8 mouse cellular contexts compared by ENCODE assay signal in the genomic region with DNA sequence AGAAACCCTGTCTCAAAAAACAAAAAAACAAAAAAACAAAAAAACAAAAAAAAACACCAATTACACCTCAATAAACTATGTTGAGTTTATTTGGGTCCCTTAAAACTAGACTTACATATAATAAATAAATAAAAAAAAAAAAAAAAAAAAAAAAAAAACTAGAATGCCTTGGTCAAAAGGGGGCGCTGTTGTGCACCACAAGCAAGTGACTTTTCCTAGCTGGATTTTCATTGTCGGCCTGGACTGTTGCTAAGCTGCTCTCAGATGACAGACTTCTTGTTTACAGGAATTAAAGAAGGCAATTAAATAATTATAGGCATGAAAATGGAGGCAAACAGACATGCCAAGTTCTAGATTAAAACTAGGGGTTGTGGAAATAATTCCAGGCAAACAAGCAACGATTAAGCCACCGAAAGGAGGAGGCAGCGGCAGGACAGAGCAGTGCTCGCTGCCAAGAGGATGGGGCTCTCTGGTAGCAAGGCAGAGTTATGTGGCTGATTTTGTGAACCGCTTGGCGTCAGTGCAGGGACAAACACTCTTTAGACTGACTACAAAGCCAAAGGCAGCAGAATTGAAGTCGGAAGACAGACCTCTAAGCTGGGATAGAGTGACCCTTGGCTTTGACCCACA. TPM values are rescaled to one million over a fixed set of nuclear protein-coding genes. Genes with fewer than 3 reads are reported as not detected.
DNase-seq lines count a peak whose midpoint lies in the region; ATAC-seq and TF ChIP-seq lines count a peak whose summit lies in the region.

No protein-coding gene starts in this region.

- H3K4me2 ChIP-seq in kidney, embryonic 16.5 days (replicated peaks; ENCODE audit: low read depth, low read length) = no peak overlapping the region
- no peak overlapping the region for H3K4me2 ChIP-seq in CH12.LX (ENCODE audit: insufficient read depth, low read depth, poor library complexity, severe bottlenecking)

- H3K27ac ChIP-seq in kidney, embryonic 16.5 days (ENCODE audit: low read length) = no peak overlapping the region
- no peak overlapping the region for H3K27ac ChIP-seq in CH12.LX (ENCODE audit: insufficient read depth, low read depth)

- 64% methylated on average over 9 of the region's 9 CpGs for WGBS in kidney, embryonic 16.5 days

- no peak overlapping the region for H3K9ac ChIP-seq in kidney, embryonic 16.5 days (replicated peaks; ENCODE audit: low read length)
- no peak overlapping the region for H3K9ac ChIP-seq in CH12.LX (ENCODE audit: insufficient read depth, low read depth)

- dilution Hi-C loops in CH12.LX (cut with MboI; ENCODE audit: extremely low pct_ligation_motif_present, extremely low pct_unique_long_range_greater_than_20kb, low sequenced_read_pairs) = no loop called here

- no peak overlapping the region for H3K4me3 ChIP-seq in kidney, embryonic 16.5 days (ENCODE audit: low read length)
- no peak overlapping the region for H3K4me3 ChIP-seq in CH12.LX (replicated peaks in 1 of 3; ENCODE audit: low read depth in 2 of 3, low read length in 2 of 3, poor library complexity in 1 of 3)

- TF ChIP-seq POLR2A in CH12.LX (IDR thresholded peaks at IDR 0.05; ENCODE audit: low read depth, low read length) = no peak

- TF ChIP-seq CTCF in CH12.LX (conservative IDR thresholded peaks at IDR 0.05 in 1 of 2, IDR thresholded peaks at IDR 0.05 in 1 of 2; ENCODE audit: low read depth in 2 of 2, low read length in 2 of 2) = peak in 1 of 2 experiments; percentile 62; a peak in 2 of 4 replicates

- in situ Hi-C loops in CH12.LX (cut with MboI; ENCODE audit: low pct_ligation_motif_present, low pct_unique_long_range_greater_than_20kb, low sequenced_read_pairs) = no loop called here

- peaks cover 9% of the 10 kb centered on the region; the same call in 1 of the 2 replicates for H3K9me3 ChIP-seq in kidney, embryonic 16.5 days (ENCODE audit: low read length)
- H3K9me3 ChIP-seq in CH12.LX (replicated peaks; ENCODE audit: low read length) = peaks cover 3% of the 10 kb centered on the region

- no peak for TF ChIP-seq EP300 in CH12.LX (IDR thresholded peaks at IDR 0.05; ENCODE audit: low read length)

- DNase-seq in kidney, adult 18-20 months = peak; percentile 25
- DNase-seq in 3T3-L1 (ENCODE audit: low read depth, low spot score) (peak; percentile 63), CH12.LX (ENCODE audit: extremely low read depth) (peak; percentile 38)
- DNase-seq in cerebellum, postnatal 10 days = peak; percentile 69 to 75
- DNase-seq in kidney, postnatal 10 days = peak; percentile 67
- peak; percentile 58 for DNase-seq in right cerebral cortex, postnatal 4 days
- no peak for DNase-seq in yolk sac, embryonic 10.5 days (ENCODE audit: low spot score)

- ATAC-seq in kidney, embryonic 16.5 days (ENCODE audit: low FRiP score, low TSS enrichment) = no peak

- TF ChIP-seq RAD21 in CH12.LX (IDR thresholded peaks at IDR 0.05; ENCODE audit: low read depth, low read length) = peak; percentile 39

- peaks cover 1% of the 10 kb centered on the region; the same call in 1 of the 2 replicates for H3K4me1 ChIP-seq in kidney, embryonic 16.5 days (ENCODE audit: insufficient read depth, low read length)
- H3K4me1 ChIP-seq in CH12.LX (ENCODE audit: control insufficient read depth in 1 of 2, insufficient read depth in 2 of 2) = peaks cover 0 to 2% of the 10 kb centered on the region in 2 experiments; a peak in 2 of 4 replicates

- H3K36me3 ChIP-seq in kidney, embryonic 16.5 days (ENCODE audit: insufficient read depth, low read length) = no peaks in the 10 kb centered on the region
- H3K36me3 ChIP-seq in CH12.LX (replicated peaks in 1 of 2; ENCODE audit: control insufficient read depth in 1 of 2, insufficient read depth in 1 of 2, low read length in 1 of 2) = no peaks in the 10 kb centered on the region

- no peaks in the 10 kb centered on the region; the same call in 1 of the 2 replicates for H3K27me3 ChIP-seq in kidney, embryonic 16.5 days (ENCODE audit: insufficient read depth, low read length)
- H3K27me3 ChIP-seq in CH12.LX (replicated peaks) = no peaks in the 10 kb centered on the region

- no peaks in the 10 kb centered on the region for H3K79me2 ChIP-seq in CH12.LX (replicated peaks; ENCODE audit: control insufficient read depth, extremely low read depth, insufficient read depth, poor library complexity, severe bottlenecking)

TF ChIP-seq in CH12.LX, 34 proteins besides CTCF, POLR2A, EP300 and RAD21:
- TF ChIP-seq JUN (IDR thresholded peaks at IDR 0.05; ENCODE audit: insufficient read depth, low read depth, low read length) (no peak), ZNF384 (IDR thresholded peaks at IDR 0.05; ENCODE audit: low read depth, low read length) (peak; percentile 98), ZC3H11A (IDR thresholded peaks at IDR 0.05; ENCODE audit: low read depth, low read length) (no peak), SMC3 (IDR thresholded peaks at IDR 0.05; ENCODE audit: low read depth, low read length) (peak; percentile 34; the same call in 1 of the 2 replicates)
TF ChIP-seq in CH12.LX: peak in this region for 2.

RNA-seq across cellular contexts. Expression of gene Rab11a, which starts 31.6 kb away (rescaled TPM):
- polyA plus RNA-seq in kidney, embryonic 16.5 days (2015; fragmentation: Nextera tagmentation; extraction: Ambion mirVana) = 632 and 680 TPM in 2 replicates
- total RNA-seq in CH12.LX (2012; rRNA removed) = 86.0 and 109 TPM in 2 replicates
- 168 TPM in 2 replicates for total RNA-seq in CH12.LX (2014; rRNA removed)
- 189 and 193 TPM in 2 replicates for polyA plus RNA-seq in CH12.LX (2012; ENCODE audit: insufficient read length, low read depth)

RNA-seq across cellular contexts. Expression of gene Dennd4a, which starts 42.0 kb away (rescaled TPM):
- polyA plus RNA-seq in kidney, embryonic 16.5 days (2015; fragmentation: Nextera tagmentation; extraction: Ambion mirVana) = 5.0 and 5.2 TPM in 2 replicates
- 24.0 and 37.1 TPM in 2 replicates for total RNA-seq in CH12.LX (2012; rRNA removed)
- total RNA-seq in CH12.LX (2014; rRNA removed) = 18.3 and 22.6 TPM in 2 replicates
- polyA plus RNA-seq in CH12.LX (2012; ENCODE audit: insufficient read length, low read depth) = 35.8 and 41.1 TPM in 2 replicates
